Mouse (Mus musculus): ENCODE measurements at regions not wholly inside any gene's neighbourhood (a gene's known extent, or its start where the extent isn't known, plus 50 kb on each side); places are given as distances from the start of the nearest gene placed in this dataset.

DNA sequence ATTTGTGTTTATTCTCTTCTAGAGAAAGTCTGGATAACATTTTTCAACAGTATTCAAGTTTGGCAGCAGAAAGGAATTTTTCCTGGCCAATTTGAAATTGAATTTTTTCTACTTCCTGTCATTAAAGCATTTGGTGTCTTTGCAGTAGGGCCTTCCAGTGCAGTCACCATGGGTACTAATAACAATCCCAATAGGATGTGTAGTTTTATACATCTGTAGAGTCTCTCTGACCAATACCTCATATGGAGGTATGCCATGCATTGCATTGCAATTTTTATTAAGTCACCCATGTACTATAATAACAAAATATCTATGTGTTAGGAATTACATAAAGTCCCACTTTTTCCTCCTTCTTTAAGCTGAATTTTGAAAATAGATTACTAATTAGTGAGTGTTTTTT lies 2257.4 kb upstream of the Aga start:
- in situ Hi-C loops (cut with MboI, MseI): no loop called here

DNA sequence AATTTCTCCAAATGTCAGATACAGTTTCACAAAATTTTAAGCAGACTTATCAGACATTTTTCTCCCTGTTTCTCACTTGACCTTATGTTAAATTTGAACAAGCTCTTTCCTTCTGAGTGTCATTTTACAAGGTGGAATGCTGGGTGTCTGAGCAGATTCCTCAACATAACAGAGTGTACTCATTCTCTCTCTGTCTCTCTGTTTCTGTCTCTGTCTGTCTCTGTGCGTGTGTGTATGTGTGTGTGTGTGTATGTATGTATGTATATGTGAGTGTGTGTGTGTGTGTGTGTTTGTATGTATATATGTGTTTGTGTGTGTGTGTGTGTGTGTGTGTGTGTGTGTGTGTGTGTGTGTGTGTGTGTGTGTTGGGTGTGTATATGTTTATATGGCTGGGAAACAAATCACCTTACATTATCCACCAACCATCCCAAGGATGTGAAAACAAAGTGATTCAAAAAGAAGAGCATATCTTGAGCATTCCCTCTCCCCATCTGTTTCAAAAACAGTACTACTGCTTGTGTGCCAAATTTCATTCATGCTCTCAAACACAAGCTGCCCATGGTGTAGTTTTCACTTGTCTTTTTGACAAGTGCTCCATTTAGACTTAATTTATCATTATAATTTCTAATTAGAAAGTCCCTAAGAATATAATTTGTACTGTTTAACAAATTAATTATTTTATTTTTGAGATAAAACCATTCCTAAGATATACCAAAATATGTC lies 2213.1 kb upstream of the Aga start:
- in situ Hi-C loops (cut with MboI, MseI): loop anchor here (10.0 kb wide), 1 partner anchor 1376 kb away; no protein-coding TSS in a partner anchor

Measured in T-helper 1 cell (primary cell).